Comparison of ENCODE assay signal across 32 mouse cellular contexts in the genomic region with DNA sequence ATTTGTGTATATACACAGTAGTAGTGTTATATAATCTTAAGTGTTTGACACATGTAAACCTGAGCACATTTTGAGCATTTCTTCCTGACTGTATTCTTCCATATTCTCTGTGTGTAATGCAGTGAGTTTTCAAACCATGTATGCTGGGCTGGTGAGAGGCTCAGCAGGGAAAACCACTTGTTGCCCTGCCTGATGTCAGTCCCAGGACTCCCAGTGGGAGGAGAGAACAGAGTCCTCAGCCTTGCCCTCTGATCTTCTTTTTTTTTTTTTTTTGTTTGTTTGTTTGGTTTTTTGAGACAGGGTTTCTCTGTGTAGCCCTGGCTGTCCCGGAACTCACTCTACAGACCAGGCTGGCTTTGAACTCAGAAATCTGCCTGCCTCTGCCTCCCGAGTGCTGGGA.
"Had no signal": no experiment of that assay in that cellular context is flagged by ENCODE, and none has a peak within 500 bp of the region (broad histone marks: within the 10 kb centered on the region; RNA-seq: fewer than 3 reads in every experiment).

No protein-coding gene starts in this region.

- H3K9ac ChIP-seq: heart, embryonic 12.5 days; heart, embryonic 13.5 days; heart, embryonic 15.5 days; hindbrain, embryonic 12.5 days; hindbrain, embryonic 13.5 days; hindbrain, embryonic 14.5 days; hindbrain, embryonic 15.5 days; intestine, embryonic 15.5 days; kidney, embryonic 15.5 days had no signal

- H3K4me1 ChIP-seq: heart, embryonic 10.5 days; heart, embryonic 12.5 days; heart, embryonic 13.5 days; heart, embryonic 15.5 days; hindbrain, embryonic 15.5 days; intestine, embryonic 15.5 days had no signal

- H3K9me3 ChIP-seq: heart, embryonic 10.5 days; heart, embryonic 12.5 days; heart, embryonic 13.5 days; heart, embryonic 15.5 days; hindbrain, embryonic 10.5 days; hindbrain, embryonic 12.5 days; hindbrain, embryonic 13.5 days; hindbrain, embryonic 15.5 days; intestine, embryonic 15.5 days; kidney, embryonic 15.5 days had no signal

- H3K4me3 ChIP-seq: heart, embryonic 10.5 days; heart, embryonic 12.5 days; heart, embryonic 13.5 days; heart, embryonic 15.5 days; hindbrain, embryonic 10.5 days; hindbrain, embryonic 12.5 days; hindbrain, embryonic 13.5 days; hindbrain, embryonic 15.5 days; intestine, embryonic 15.5 days; kidney, embryonic 15.5 days; layer of hippocampus, adult 2 months had no signal

- ATAC-seq: hindbrain, embryonic 16.5 days; hindbrain, postnatal 0 days; inflammation-experienced regulatory T-cells, adult 6 months; intestine, embryonic 15.5 days; intestine, embryonic 16.5 days; intestine, postnatal 0 days had no signal

- H3K27ac ChIP-seq: heart, embryonic 10.5 days; heart, embryonic 13.5 days; heart, embryonic 15.5 days; hindbrain, embryonic 10.5 days; hindbrain, embryonic 12.5 days; hindbrain, embryonic 13.5 days; hindbrain, embryonic 14.5 days; hindbrain, embryonic 15.5 days; hindbrain, postnatal 0 days; intestine, embryonic 15.5 days; kidney, embryonic 15.5 days; kidney, postnatal 0 days; layer of hippocampus, adult 2 months had no signal

- H3K27me3 ChIP-seq: heart, embryonic 12.5 days; heart, embryonic 13.5 days; heart, embryonic 15.5 days; hindbrain, embryonic 15.5 days; intestine, embryonic 15.5 days; kidney, embryonic 15.5 days had no signal

- H3K36me3 ChIP-seq: heart, embryonic 10.5 days; heart, embryonic 12.5 days; heart, embryonic 13.5 days; heart, embryonic 15.5 days; hindbrain, embryonic 10.5 days; hindbrain, embryonic 12.5 days; hindbrain, embryonic 13.5 days; hindbrain, embryonic 15.5 days; intestine, embryonic 15.5 days; kidney, embryonic 15.5 days had no signal

- DNase-seq: heart, postnatal 10 days; heart, postnatal 14 days; heart, postnatal 36 days; heart, postnatal 4 days; kidney, adult 11 months; kidney, adult 18-20 months; kidney, adult 8-10 months; kidney, adult 9 months; kidney, postnatal 10 days; kidney, postnatal 25 days; kidney, postnatal 4 days; layer of hippocampus, adult 9-11 months; layer of hippocampus, postnatal 36 days had no signal

- H3K4me2 ChIP-seq: heart, embryonic 11.5 days; heart, embryonic 12.5 days; heart, embryonic 13.5 days; heart, embryonic 15.5 days; hindbrain, embryonic 12.5 days; hindbrain, embryonic 13.5 days; hindbrain, embryonic 14.5 days; hindbrain, embryonic 15.5 days; intestine, embryonic 15.5 days; kidney, embryonic 15.5 days had no signal
